Comparison of ENCODE assay signal across 15 mouse cellular contexts in genomic region chr11:40074317-40074716, GRCm38 (mm10).
"Had no signal": no experiment of that assay in that cellular context is flagged by ENCODE, and none has a peak within 500 bp of the region (broad histone marks: within the 10 kb centered on the region; RNA-seq: fewer than 3 reads in every experiment).

No protein-coding gene starts in this region.

- H3K4me3 ChIP-seq: liver, embryonic 13.5 days; liver, embryonic 15.5 days; megakaryocyte, embryonic 14.5 days; midbrain, embryonic 12.5 days; midbrain, embryonic 15.5 days; neural tube, embryonic 12.5 days had no signal

- ATAC-seq: liver, postnatal 0 days; midbrain, embryonic 15.5 days had no signal

- H3K9ac ChIP-seq: liver, embryonic 13.5 days; liver, embryonic 15.5 days; liver, postnatal 0 days; midbrain, embryonic 12.5 days; midbrain, embryonic 15.5 days; neural tube, embryonic 12.5 days had no signal

- H3K4me1 ChIP-seq: liver, embryonic 13.5 days; liver, embryonic 15.5 days; megakaryocyte, embryonic 14.5 days; midbrain, embryonic 12.5 days; midbrain, embryonic 15.5 days; neural tube, embryonic 12.5 days had no signal

- H3K36me3 ChIP-seq: liver, embryonic 13.5 days; liver, embryonic 15.5 days; midbrain, embryonic 12.5 days; midbrain, embryonic 15.5 days; neural tube, embryonic 12.5 days had no signal

- H3K27me3 ChIP-seq: liver, embryonic 13.5 days; liver, embryonic 15.5 days; megakaryocyte, embryonic 14.5 days; midbrain, embryonic 12.5 days; midbrain, embryonic 15.5 days; neural tube, embryonic 12.5 days had no signal

- DNase-seq: liver, embryonic 13.5 days; liver, postnatal 0 days; lung, adult 2 months; lung, postnatal 14 days; lung, postnatal 36 days; right cerebral cortex, postnatal 14 days; thymus, adult 2 months; thymus, postnatal 25 days; thymus, postnatal 4 days had no signal

- H3K9me3 ChIP-seq: liver, embryonic 13.5 days; liver, embryonic 15.5 days; midbrain, embryonic 12.5 days; midbrain, embryonic 15.5 days; neural tube, embryonic 12.5 days had no signal

- H3K27ac ChIP-seq: liver, embryonic 13.5 days; liver, embryonic 15.5 days; macrophage; midbrain, embryonic 12.5 days; midbrain, embryonic 15.5 days; neural tube, embryonic 12.5 days had no signal

- H3K4me2 ChIP-seq: liver, embryonic 13.5 days; liver, embryonic 15.5 days; midbrain, embryonic 12.5 days; midbrain, embryonic 15.5 days; neural tube, embryonic 12.5 days had no signal
